Mouse (Mus musculus) adrenal gland, postnatal 10 days (tissue): ENCODE data around the gene Cap2. TPM values are rescaled to one million over a fixed set of nuclear protein-coding genes. Genes with fewer than 3 reads are reported as not detected.

Source experiments
- DNase-seq: peaks from one replicate; pipeline ENCODE4 v3.0.0; 2021; ENCODE audit warnings: mixed read lengths
- total RNA-seq, 2 experiments: library from RNA; stranded (reverse); gene quantifications; 2 replicates each; pipeline ENCODE4 v1.2.3; 2021

Cap2 gene
- total RNA-seq, 2 experiments from 2014 or later: 5.5 to 16.8 TPM

- DNase-seq: no peak
These were observed 64.3 kb downstream of the Cap2 start for GRCm38 (mm10) chr13:46565913-46566312.

GRCm38 (mm10) chr13:46569469-46569868 is 67.8 kb downstream of the Cap2 start:
- no peak for DNase-seq

GRCm38 (mm10) chr13:46571141-46571592 is 69.5 kb downstream of the Cap2 start:
- DNase-seq: peak; percentile 11

GRCm38 (mm10) chr13:46571961-46572647 is 70.5 kb downstream of the Cap2 start:
- DNase-seq: peak; percentile 11

- DNase-seq: no peak
These were observed 71.1 kb downstream of the Cap2 start for GRCm38 (mm10) chr13:46572648-46573163.

DNA sequence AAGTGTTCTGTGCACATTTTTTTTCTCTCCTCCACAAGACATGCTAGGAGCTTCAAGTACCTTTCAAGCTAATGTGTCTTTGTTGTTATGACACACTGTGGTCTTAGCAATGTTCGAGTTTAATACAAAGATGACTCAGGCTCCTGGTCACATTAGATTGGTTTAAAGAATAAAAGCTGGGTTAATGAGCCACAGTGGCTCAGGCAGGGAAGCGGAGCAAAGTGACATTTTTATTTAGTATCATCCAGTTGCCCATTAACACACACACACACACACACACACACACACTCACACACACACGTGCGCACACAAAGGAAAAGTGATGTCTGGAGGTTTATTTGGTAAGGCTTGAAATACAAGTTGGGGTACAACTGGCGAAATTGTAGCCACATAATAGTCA is 72.6 kb downstream of the Cap2 start:
- no peak for DNase-seq

GRCm38 (mm10) chr13:46574707-46575106 is 73.1 kb downstream of the Cap2 start:
- DNase-seq: no peak

- no peak for DNase-seq
These were observed 83.2 kb downstream of the Cap2 start for GRCm38 (mm10) chr13:46584860-46585259.

GRCm38 (mm10) chr13:46587717-46588289 is 86.2 kb downstream of the Cap2 start:
- DNase-seq: no peak

DNA sequence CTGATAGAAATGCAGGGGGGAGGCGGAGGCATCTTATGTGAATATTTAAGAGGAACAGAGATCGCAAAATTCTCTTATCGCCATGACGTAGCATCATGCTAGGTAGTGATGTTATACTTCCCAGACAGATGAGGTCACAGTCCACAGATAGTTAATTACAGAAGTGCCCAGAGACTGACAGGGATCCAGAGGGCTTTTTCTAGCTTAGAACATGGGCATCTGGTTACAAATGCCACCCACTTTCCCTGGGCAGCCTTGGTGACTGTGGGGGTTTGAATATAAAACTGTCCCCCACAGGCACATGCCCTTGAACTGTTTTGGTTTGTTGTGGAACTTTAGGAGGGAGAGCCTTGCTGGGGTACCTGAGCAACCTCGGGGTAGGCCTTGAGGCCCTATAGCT is 87.0 kb downstream of the Cap2 start:
- DNase-seq: no peak

DNA sequence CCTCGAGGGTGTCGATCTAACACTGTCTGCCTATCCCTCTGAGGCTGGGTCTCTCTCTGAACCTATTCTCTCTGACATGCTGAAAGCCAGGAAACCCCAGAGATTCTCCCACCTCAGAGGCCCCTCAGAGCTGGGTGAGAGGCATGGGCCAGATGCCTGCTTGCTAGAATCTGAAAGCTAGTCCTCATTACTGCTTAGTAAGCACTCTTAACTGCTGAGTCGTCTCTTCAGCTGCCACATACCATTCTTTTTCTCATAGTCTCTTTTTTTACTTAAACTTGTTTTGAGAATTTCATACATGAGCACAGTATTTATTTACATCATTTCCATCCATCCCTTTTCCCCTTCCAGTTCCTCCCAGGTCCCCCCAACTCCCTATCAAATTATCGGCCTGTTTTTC is 89.2 kb downstream of the Cap2 start:
- no peak for DNase-seq

GRCm38 (mm10) chr13:46600694-46601093 is 99.0 kb downstream of the Cap2 start:
- no peak for DNase-seq

GRCm38 (mm10) chr13:46601386-46601785 is 99.7 kb downstream of the Cap2 start:
- DNase-seq: no peak

DNA sequence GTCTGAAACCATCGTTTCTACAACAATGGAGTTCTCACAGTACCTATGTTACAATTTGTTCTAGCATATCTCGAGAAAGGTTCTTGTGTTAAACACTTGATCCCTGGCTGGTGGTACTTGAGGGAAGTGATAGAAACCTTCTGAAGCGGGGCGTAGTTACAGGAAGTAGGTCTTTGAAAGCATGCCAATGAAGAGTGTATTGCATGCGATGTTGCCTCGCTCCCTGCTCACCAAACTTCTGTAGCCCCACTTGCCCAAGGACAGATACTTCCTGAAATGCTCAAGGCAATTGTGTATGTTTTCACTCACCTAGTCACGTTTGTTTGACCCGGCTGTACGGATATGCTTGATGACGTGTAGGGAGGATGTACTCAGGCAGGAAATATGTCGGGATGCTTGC is 101.0 kb downstream of the Cap2 start:
- DNase-seq: no peak

- no peak for DNase-seq
These were observed 109.4 kb downstream of the Cap2 start for GRCm38 (mm10) chr13:46611033-46611432.

DNA sequence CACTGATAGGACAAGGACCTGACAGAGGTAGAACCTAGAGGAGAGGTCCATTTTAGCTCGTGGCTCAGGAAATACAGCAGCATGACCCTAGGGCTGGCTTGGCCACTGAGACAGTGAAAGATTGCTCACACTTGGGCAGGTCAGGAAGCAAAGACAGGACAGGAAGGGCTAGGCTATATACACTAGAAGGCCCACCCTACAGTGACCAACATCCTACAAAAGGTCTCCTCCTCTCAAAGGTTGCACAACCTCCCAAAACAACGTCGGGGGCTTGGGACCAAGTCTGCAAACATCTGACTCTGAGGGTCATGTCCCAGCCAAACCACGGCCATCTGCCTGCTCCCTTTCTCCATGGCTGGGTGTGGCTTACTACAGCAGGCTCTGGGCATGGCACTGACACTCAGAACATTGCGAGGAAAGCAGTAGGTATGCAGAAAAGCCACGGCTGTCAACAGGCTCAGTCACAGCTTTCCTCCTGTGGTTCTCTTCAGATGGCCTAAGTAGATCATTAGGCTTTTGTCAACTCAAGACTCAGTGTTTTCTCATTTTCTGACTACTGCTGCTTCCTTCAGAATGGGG is 112.1 kb downstream of the Cap2 start:
- DNase-seq: no peak

GRCm38 (mm10) chr13:46616673-46617362 is 115.2 kb downstream of the Cap2 start:
- no peak for DNase-seq

GRCm38 (mm10) chr13:46619633-46620032 is 118.0 kb downstream of the Cap2 start:
- no peak for DNase-seq

DNA sequence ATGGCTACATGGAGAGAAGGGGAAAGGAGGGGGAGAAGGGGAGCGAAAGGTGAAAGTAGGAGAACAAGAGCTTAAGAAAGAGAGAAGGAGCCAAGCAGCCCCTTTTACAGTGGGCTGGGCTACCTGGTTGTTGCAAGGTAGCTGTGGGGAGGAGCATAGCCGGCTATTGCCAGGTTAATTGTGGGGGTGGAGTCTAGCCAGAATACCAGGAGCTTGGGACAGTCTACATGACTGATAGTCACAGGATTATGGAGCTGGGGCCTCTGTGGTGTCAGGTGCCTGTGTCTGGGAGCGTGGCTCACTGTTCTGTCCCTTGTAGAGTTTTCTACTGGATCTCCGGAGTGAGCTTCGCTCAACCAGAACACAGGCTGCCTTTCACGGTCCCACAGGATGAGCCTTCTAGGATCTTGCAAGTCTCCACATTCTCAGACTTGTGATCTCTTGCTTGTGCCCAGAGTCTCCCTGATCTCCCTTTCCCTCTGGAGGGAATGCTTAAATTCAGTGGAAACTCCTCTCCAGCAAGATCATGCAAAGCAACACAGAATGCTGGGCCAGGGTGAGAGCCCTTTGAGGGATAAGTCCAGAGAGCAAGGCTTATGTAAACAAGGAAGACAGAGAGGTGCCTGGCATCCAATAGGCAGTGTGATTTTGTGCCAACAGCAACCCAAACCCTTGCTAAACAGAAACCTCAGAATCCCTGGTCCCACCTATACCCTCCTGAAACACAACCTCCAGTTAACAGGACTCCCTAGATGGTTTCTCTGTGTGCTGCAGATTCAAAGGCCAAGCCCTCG is 119.5 kb downstream of the Cap2 start:
- no peak for DNase-seq

- peak; percentile 26 for DNase-seq
These were observed 125.0 kb downstream of the Cap2 start for GRCm38 (mm10) chr13:46626608-46627007.

DNA sequence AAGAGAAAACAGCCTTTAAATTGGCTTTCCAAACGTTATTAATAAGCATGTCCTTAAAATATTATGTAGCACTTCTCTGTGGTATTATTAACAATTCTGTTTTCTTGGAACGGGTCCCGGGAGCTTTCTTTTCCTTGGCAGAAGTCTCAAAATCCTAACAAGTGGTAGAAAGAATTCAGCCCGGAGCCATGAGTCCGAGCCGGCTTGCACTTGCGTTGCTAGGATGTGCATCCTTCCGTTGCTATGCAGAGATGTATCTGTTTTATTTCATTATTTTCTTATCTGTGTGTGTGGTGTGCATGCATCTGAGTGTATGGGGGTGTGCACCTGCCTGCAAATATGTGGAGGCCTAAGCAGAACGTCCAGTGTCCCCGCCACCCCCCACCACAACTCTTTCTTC is 126.2 kb downstream of the Cap2 start:
- DNase-seq: peak; percentile 28

DNA sequence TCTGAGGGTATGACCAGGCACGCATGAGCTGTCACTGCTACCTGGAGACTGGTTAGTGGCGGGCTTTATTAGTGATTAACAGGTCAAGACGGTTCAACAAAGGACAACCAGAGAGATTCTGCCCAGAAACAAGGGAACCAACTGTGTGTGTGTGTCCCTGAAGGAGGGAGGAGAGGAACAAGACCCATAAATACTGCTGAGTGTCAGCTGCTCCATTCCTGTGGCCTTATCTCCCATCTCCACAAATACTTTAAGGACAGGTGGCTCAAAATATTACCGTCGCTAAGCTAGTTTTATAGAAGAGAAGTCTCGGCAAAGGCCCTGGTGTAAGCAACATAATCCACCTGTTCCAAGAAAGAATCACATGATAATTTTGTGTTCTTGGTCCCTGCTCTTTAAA is 127.7 kb downstream of the Cap2 start:
- DNase-seq: no peak
